Mouse (Mus musculus): ENCODE measurements around the gene Col24a1.

DNA sequence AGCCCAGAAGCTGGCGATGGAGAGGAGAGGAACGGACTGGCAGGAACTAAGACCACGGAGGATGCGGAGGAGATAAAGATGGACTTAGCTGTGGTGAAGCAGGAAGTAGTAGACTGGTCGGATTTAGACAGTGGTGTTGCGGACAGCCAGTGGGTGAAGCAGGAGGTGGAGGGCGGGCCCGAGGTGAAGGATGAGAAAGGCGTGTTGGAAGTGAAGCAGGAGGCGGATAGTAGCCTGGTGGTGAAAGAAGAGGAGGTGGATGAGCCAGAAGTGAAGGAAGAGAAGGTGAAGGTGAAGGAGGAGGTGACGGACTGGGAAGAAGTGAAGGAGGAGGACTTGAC lies 284.2 kb downstream of the Col24a1 start:
- no peak for TF ChIP-seq USF1 (IDR thresholded peaks at IDR 0.05; ENCODE audit: low read depth)
- no peak for TF ChIP-seq MAX (IDR thresholded peaks at IDR 0.05; ENCODE audit: low read depth)
- TF ChIP-seq POLR2A (IDR thresholded peaks at IDR 0.05; ENCODE audit: insufficient read length, low read depth) = no peak
- TF ChIP-seq E2F4 (IDR thresholded peaks at IDR 0.05; ENCODE audit: insufficient read depth) = no peak
